Mouse (Mus musculus): ENCODE results near the gene Btbd19. TPM values are rescaled to one million over a fixed set of nuclear protein-coding genes. Genes with fewer than 3 reads are reported as not detected.

Gene Btbd19
- polyA plus RNA-seq, 1 experiment from 2014 or later: 2.8 TPM

GRCm38 (mm10) chr4:117149291-117150211, 24.0 kb upstream of the Btbd19 start:
- Histone ChIP-seq H3K36me3 (peaks cover 63% of the 10 kb centered on the region), H3K9me3 (no peaks in the 10 kb centered on the region), H3K27ac (replicated peaks) (no peak overlapping the region), H3K27me3 (replicated peaks) (no peaks in the 10 kb centered on the region), H3K4me2 (no peak overlapping the region), H3K4me1 (peaks cover 24% of the 10 kb centered on the region), H3K9ac (no peak overlapping the region), H3K4me3 (no peak overlapping the region)
- ATAC-seq (ENCODE audit: extremely low read depth, insufficient number of reproducible peaks, low FRiP score, low TSS enrichment): no peak
- WGBS: 68% methylated on average over 6 of the region's 6 CpGs

DNA sequence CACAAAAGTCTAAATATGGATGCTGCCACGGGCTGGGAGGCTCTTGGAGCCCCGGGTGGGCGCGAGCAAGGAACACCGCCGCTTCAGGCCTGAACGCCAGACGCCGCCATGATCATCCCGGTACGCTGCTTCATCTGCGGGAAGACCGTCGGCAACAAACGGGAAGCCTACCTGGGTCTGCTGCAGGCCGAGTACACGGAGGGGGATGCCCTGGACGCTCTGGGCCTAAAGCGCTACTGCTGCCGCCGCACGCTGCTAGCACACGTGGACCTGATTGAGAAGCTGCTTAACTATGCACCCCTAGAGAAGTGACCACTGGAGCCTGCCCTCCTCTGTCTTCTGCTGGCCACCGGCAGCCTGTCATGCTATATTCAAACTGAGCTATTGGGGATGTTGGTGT, 23.3 kb upstream of the Btbd19 start:
- Histone ChIP-seq H3K4me3 (no peak overlapping the region), H3K27ac (replicated peaks) (no peak overlapping the region), H3K4me1 (peaks cover 17% of the 10 kb centered on the region), H3K27me3 (replicated peaks) (no peaks in the 10 kb centered on the region), H3K36me3 (peaks cover 56% of the 10 kb centered on the region), H3K9me3 (no peaks in the 10 kb centered on the region), H3K4me2 (no peak overlapping the region), H3K9ac (no peak overlapping the region)
- no peak for ATAC-seq (ENCODE audit: extremely low read depth, insufficient number of reproducible peaks, low FRiP score, low TSS enrichment)
- WGBS: 76% methylated on average over 24 of the region's 24 CpGs

- Histone ChIP-seq H3K36me3 (peaks cover 49% of the 10 kb centered on the region), H3K4me3 (no peak overlapping the region), H3K27ac (replicated peaks) (no peak overlapping the region), H3K4me1 (peaks cover 11% of the 10 kb centered on the region), H3K4me2 (no peak overlapping the region), H3K9ac (no peak overlapping the region), H3K9me3 (no peaks in the 10 kb centered on the region), H3K27me3 (replicated peaks) (no peaks in the 10 kb centered on the region)
- no peak for ATAC-seq (ENCODE audit: extremely low read depth, insufficient number of reproducible peaks, low FRiP score, low TSS enrichment)
- WGBS: 81% methylated on average over 18 of the region's 18 CpGs
These were observed 22.7 kb upstream of the Btbd19 start for GRCm38 (mm10) chr4:117148047-117148713.

DNA sequence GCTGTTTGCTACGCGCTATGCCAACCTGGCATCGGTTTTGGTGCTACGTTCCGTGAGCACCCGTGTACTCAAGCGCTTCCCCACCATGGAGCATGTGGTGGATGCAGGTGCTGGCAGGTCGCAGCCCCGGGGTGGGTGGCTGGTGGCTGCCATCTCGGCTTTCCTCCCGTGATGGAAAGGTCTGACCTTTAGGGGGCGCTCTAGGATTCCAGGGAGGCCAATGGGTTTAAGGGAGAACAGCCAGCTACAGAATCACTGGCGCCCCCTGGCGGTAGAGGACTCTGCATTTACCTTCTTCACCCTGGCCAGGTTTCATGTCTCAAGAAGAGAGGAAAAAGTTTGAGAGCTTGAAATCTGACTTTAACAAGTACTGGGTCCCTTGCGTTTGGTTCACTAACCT, 20.7 kb upstream of the Btbd19 start:
- no peak for ATAC-seq (ENCODE audit: extremely low read depth, insufficient number of reproducible peaks, low FRiP score, low TSS enrichment)
- WGBS: 31% methylated on average over 15 of the region's 15 CpGs
- no peak overlapping the region for H3K9ac ChIP-seq
- no peaks in the 10 kb centered on the region for H3K9me3 ChIP-seq
- peaks cover 2% of the 10 kb centered on the region; the same call in 1 of the 2 replicates for H3K27me3 ChIP-seq (replicated peaks)
- no peaks in the 10 kb centered on the region for H3K4me1 ChIP-seq
- no peak overlapping the region for H3K27ac ChIP-seq (replicated peaks)
- H3K36me3 ChIP-seq: peaks cover 30% of the 10 kb centered on the region
- H3K4me2 ChIP-seq: no peak overlapping the region
- H3K4me3 ChIP-seq: no peak overlapping the region

- Histone ChIP-seq H3K9me3 (no peaks in the 10 kb centered on the region), H3K36me3 (peaks cover 21% of the 10 kb centered on the region), H3K9ac (no peak overlapping the region), H3K27ac (replicated peaks) (no peak overlapping the region), H3K4me3 (no peak overlapping the region), H3K4me1 (no peaks in the 10 kb centered on the region), H3K4me2 (no peak overlapping the region), H3K27me3 (replicated peaks) (peaks cover 5% of the 10 kb centered on the region; the same call in 1 of the 2 replicates)
- ATAC-seq (ENCODE audit: extremely low read depth, insufficient number of reproducible peaks, low FRiP score, low TSS enrichment): no peak
- 89% methylated on average over 13 of the region's 13 CpGs for WGBS
These were observed 19.7 kb upstream of the Btbd19 start for GRCm38 (mm10) chr4:117145248-117145647.

- Histone ChIP-seq H3K27ac (replicated peaks) (no peak overlapping the region), H3K4me3 (no peak overlapping the region), H3K4me1 (no peaks in the 10 kb centered on the region), H3K9ac (no peak overlapping the region), H3K27me3 (replicated peaks) (peaks cover 5% of the 10 kb centered on the region; the same call in 1 of the 2 replicates), H3K4me2 (no peak overlapping the region), H3K36me3 (no peaks in the 10 kb centered on the region), H3K9me3 (no peaks in the 10 kb centered on the region)
- ATAC-seq (ENCODE audit: extremely low read depth, insufficient number of reproducible peaks, low FRiP score, low TSS enrichment): no peak
- WGBS: 30% methylated on average over 7 of the region's 7 CpGs
These were observed 17.5 kb upstream of the Btbd19 start for GRCm38 (mm10) chr4:117143023-117143422.

DNA sequence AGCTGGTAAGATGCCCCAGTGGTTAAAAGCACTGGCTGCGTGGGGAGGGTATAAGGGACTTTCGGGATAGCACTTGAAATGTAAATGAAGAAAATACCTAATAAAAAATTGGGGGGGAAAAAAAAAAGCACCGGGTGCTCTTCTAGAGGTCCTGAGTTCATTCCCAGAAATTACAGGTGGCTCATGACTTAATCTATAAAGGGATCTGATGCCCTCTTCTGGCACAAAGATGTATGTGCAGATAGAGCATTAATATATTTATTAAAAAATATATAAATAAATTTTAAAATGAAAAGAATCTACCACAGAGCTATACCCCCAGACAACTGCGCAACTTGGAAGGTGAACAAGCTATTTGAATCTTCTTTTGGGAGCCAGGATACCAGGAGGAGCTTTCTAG, 15.1 kb upstream of the Btbd19 start:
- ATAC-seq (ENCODE audit: extremely low read depth, insufficient number of reproducible peaks, low FRiP score, low TSS enrichment): no peak
- 36% methylated on average over 4 of the region's 4 CpGs for WGBS
- no peak overlapping the region for H3K4me2 ChIP-seq

GRCm38 (mm10) chr4:117139217-117139612, 13.7 kb upstream of the Btbd19 start:
- no peak overlapping the region for H3K9ac ChIP-seq
- ATAC-seq (ENCODE audit: extremely low read depth, insufficient number of reproducible peaks, low FRiP score, low TSS enrichment): no peak

More for the DNA sequence above, 15.1 kb upstream of the Btbd19 start:
- Histone ChIP-seq H3K9me3 (no peaks in the 10 kb centered on the region), H3K4me3 (no peak overlapping the region), H3K4me1 (no peaks in the 10 kb centered on the region), H3K9ac (no peak overlapping the region), H3K27ac (replicated peaks) (no peak overlapping the region), H3K27me3 (replicated peaks) (peaks cover 5% of the 10 kb centered on the region; the same call in 1 of the 2 replicates), H3K36me3 (no peaks in the 10 kb centered on the region)

GRCm38 (mm10) chr4:117138295-117139216, 13.0 kb upstream of the Btbd19 start:
- no peak for ATAC-seq (ENCODE audit: extremely low read depth, insufficient number of reproducible peaks, low FRiP score, low TSS enrichment)
- peaks cover 5% of the 10 kb centered on the region; the same call in 1 of the 2 replicates for H3K27me3 ChIP-seq (replicated peaks)

More at GRCm38 (mm10) chr4:117139217-117139612, 13.7 kb upstream of the Btbd19 start:
- Histone ChIP-seq H3K4me1 (peaks cover 5% of the 10 kb centered on the region), H3K4me3 (no peak overlapping the region), H3K4me2 (no peak overlapping the region), H3K27ac (replicated peaks) (no peak overlapping the region), H3K9me3 (no peaks in the 10 kb centered on the region), H3K36me3 (no peaks in the 10 kb centered on the region), H3K27me3 (replicated peaks) (peaks cover 5% of the 10 kb centered on the region; the same call in 1 of the 2 replicates)
- WGBS: 8% methylated on average over 2 of the region's 2 CpGs

DNA sequence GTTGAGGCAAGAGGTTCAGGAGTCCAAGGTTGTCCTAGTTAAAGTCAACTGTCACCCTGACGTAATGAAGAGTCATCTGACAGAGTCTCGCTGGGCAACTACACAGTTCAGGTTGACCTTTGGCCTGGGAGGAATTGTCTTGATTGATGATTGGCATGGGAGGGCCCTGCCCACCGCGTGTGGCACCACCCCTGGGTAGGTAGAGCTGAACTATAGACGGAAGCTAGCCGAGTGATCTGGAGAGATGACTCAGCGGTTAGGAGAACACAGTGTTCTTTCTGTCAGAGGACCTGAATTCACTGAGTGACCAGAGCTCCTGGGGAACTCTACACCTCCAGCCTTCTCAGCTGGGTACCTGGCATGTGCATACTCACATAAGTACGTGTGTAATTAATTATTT, 10.5 kb upstream of the Btbd19 start:
- no peaks in the 10 kb centered on the region for H3K9me3 ChIP-seq
- H3K4me3 ChIP-seq: no peak overlapping the region
- H3K4me2 ChIP-seq: no peak overlapping the region
- WGBS: 31% methylated on average over 8 of the region's 8 CpGs
- H3K36me3 ChIP-seq: no peaks in the 10 kb centered on the region; the same call in 1 of the 2 replicates
- ATAC-seq (ENCODE audit: extremely low read depth, insufficient number of reproducible peaks, low FRiP score, low TSS enrichment): no peak
- no peak overlapping the region for H3K27ac ChIP-seq (replicated peaks)
- H3K9ac ChIP-seq: no peak overlapping the region
- H3K27me3 ChIP-seq (replicated peaks): peaks cover 26% of the 10 kb centered on the region
- H3K4me1 ChIP-seq: peaks cover 15% of the 10 kb centered on the region

More at GRCm38 (mm10) chr4:117138295-117139216, 13.0 kb upstream of the Btbd19 start:
- no peaks in the 10 kb centered on the region for H3K9me3 ChIP-seq
- WGBS: 65% methylated on average over 16 of the region's 17 CpGs
- H3K36me3 ChIP-seq: no peaks in the 10 kb centered on the region
- H3K4me1 ChIP-seq: peaks cover 7% of the 10 kb centered on the region
- no peak overlapping the region for H3K9ac ChIP-seq
- H3K4me2 ChIP-seq: no peak overlapping the region
- H3K27ac ChIP-seq (replicated peaks): no peak overlapping the region
- H3K4me3 ChIP-seq: no peak overlapping the region

Data from heart, embryonic 13.5 days (tissue).